Mouse (Mus musculus) heart, adult 2 months (tissue): ENCODE data around the gene Rftn2. TPM values are rescaled to one million over a fixed set of nuclear protein-coding genes. Genes with fewer than 3 reads are reported as not detected.
A peak's percentile ranks its signal among the peaks of the same experiment; 100 is the strongest.

ENCODE experiments used
- DNase-seq, 2 experiments: peaks; one replicate each; pipeline ENCODE4 v3.0.0; 2021
- H3K27ac ChIP-seq: fragments of 200-600 bp; 2 replicates; pipeline ENCODE4 v1.8.1; 2022
- H3K27me3 ChIP-seq: fragments of 200-500 bp; 2 replicates; pipeline ENCODE4 v1.6.1; 2012; ENCODE audit warnings: mild to moderate bottlenecking, low read length, inconsistent platforms, mixed read lengths; ENCODE audit not compliant: control insufficient read depth, insufficient read depth
- H3K36me3 ChIP-seq: fragments of 200-500 bp; 2 replicates; pipeline ENCODE4 v1.6.1; 2012; ENCODE audit warnings: low read length, inconsistent platforms; ENCODE audit not compliant: control insufficient read depth, insufficient read depth
- H3K4me1 ChIP-seq: fragments of 200-500 bp; 2 replicates; pipeline ENCODE4 v1.6.1; 2011; ENCODE audit warnings: low read length; ENCODE audit not compliant: control insufficient read depth, insufficient read depth
- H3K4me3 ChIP-seq: fragments of 200-600 bp; 2 replicates; pipeline ENCODE4 v1.8.1; 2022
- H3K79me2 ChIP-seq: fragments of 200-500 bp; replicated peaks from 2 replicates; pipeline ENCODE4 v1.6.1; 2012; ENCODE audit warnings: mild to moderate bottlenecking, inconsistent platforms, low read length, moderate library complexity, mixed read lengths; ENCODE audit not compliant: control insufficient read depth, insufficient read depth
- H3K9ac ChIP-seq: fragments of 200-500 bp; 2 replicates; pipeline ENCODE4 v1.6.1; 2012; ENCODE audit warnings: low read depth, mild to moderate bottlenecking, control low read depth, inconsistent platforms, low read length, mixed read lengths
- CTCF ChIP-seq: fragments of 200-600 bp; IDR thresholded peaks from 2 replicates; pipeline ENCODE4 v1.8.1; 2022; ENCODE audit warnings: antibody characterized with exemption, mild to moderate bottlenecking, moderate library complexity
- EP300 ChIP-seq: fragments of 200-500 bp; IDR thresholded peaks from 2 replicates; pipeline ENCODE4 v1.6.1; 2011; ENCODE audit warnings: low read depth, low read length, control low read depth; ENCODE audit not compliant: insufficient read depth
- POLR2A ChIP-seq: fragments of 200-500 bp; IDR thresholded peaks from 2 replicates; pipeline ENCODE4 v1.6.1; 2011; ENCODE audit warnings: mild to moderate bottlenecking, low read depth, low read length, control low read depth; ENCODE audit not compliant: insufficient read depth
- WGBS: fragments of 180-500 bp; shearing (Covaris S2); methylation state at CpG from one replicate; pipeline ENCODE4 v1.1.7; 2018; 5-methylcytosine and 5-hydroxymethylcytosine counted together
- intact Hi-C: fragments of 180-260 bp; cut with DNase I; formaldehyde crosslinking; loops from one replicate; pipeline ENCODE4 v1.15.1; 2025
- polyA plus RNA-seq: library from polyadenylated mRNA; depleted of rRNA; stranded (reverse); fragments of >200 nt; gene quantifications from 2 replicates; pipeline ENCODE4 v1.2.3, GENCODE M21; 2012
- total RNA-seq, 2 experiments: library from RNA; stranded (reverse); gene quantifications; 2 replicates each; pipeline ENCODE4 v1.2.3; 2021

Gene Rftn2
- total and polyA plus RNA-seq, 3 experiments: 2.7 to 12.8 (median 12.1) TPM

DNA sequence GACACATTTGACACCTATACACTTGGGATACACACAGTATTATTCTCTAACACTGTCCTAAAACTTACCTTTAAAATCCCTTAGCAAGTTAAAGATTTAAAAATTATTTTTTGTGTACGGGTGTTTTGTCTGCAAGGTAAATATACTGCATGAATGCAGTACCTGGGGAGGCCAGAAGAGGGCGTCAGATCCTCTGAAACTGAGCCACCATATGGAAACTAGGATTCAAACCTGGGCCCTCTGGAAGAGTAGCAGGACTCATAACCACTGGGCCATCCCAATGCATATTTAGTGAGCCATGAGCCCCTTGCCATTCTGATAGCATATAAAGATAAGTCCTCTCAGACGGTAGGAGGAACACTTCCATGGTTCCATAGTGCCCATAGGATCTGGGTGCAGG, 33.8 kb downstream of the Rftn2 start:
- Histone ChIP-seq H3K36me3 (no peaks in the 10 kb centered on the region), H3K9ac (no peak overlapping the region), H3K27me3 (no peaks in the 10 kb centered on the region), H3K27ac (no peak overlapping the region), H3K4me1 (peaks cover 3% of the 10 kb centered on the region; the same call in 1 of the 2 replicates), H3K4me3 (no peak overlapping the region), H3K79me2 (no peaks in the 10 kb centered on the region)
- TF ChIP-seq CTCF: peak; percentile 81
- TF ChIP-seq EP300: no peak
- peak in 1 of 2 experiments; percentile 35 for DNase-seq
- intact Hi-C loops: loop anchor here (2.0 kb wide), 1 partner anchor 190 kb away; no protein-coding TSS in a partner anchor
- 39% methylated on average over 3 of the region's 3 CpGs for WGBS

DNA sequence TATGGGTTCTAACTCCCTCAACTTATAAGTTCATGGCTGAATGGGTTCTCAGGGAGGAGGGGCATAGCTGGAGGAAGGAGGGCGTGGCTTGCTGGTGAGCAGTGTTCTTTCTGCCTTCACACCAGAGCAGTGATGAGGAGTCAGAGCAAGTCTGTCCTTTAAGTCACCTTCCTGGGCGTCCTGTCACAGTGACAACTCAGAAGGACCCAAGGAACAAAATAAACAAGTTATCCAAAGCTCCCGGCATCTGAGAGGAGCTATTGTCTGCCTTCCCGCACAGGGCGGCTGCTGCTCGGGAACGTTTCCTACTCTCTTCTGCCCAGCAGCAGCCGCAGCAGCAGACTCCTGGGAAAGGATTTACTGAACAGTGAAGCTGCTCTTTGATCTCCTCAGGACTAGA, 34.6 kb downstream of the Rftn2 start:
- WGBS: 24% methylated on average over 8 of the region's 8 CpGs

DNA sequence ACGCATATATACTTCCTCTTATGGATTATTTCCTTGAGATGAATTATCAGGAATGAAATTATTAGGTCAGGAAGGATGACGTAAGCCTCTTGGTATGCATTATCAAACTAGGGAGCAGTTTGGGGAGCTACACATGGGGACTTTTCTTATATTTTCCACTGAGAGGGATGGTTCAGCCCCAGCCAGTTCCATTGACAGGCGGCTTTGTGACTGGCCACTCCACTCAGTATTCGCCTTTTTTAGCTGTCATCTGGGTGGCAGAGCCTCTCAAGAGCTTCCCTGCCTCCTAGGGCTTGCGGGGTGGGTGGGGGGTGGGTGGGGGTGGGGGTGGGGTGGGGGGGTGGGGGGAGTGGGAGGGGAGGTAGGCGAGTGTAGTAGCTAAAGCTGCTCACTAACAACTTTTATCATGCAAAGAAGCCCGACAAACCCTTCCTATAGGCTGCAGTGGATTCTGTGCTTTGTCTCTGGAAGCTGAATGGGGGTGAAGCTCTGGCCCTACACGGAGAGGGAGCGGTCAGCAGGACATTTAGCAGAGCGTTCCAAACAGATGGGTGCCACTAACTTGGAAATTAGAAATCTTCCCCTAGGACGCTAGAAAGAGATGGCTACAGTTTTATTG, 39.9 kb downstream of the Rftn2 start:
- H3K36me3 ChIP-seq: no peaks in the 10 kb centered on the region
- no peak overlapping the region for H3K4me3 ChIP-seq
- TF ChIP-seq EP300 (no peak), CTCF (no peak), POLR2A (no peak)
- intact Hi-C loops: no loop called here
- WGBS: 41% methylated on average over 11 of the region's 11 CpGs
- no peak for DNase-seq
- no peak overlapping the region for H3K9ac ChIP-seq
- no peaks in the 10 kb centered on the region for H3K79me2 ChIP-seq
- no peaks in the 10 kb centered on the region for H3K27me3 ChIP-seq
- no peak overlapping the region for H3K27ac ChIP-seq
- no peaks in the 10 kb centered on the region for H3K4me1 ChIP-seq

More for the DNA sequence above, 34.6 kb downstream of the Rftn2 start:
- no peak overlapping the region for H3K27ac ChIP-seq
- no peak overlapping the region for H3K9ac ChIP-seq
- no peak for DNase-seq
- no peaks in the 10 kb centered on the region for H3K36me3 ChIP-seq
- H3K4me1 ChIP-seq: peaks cover 3% of the 10 kb centered on the region; the same call in 1 of the 2 replicates
- no peak overlapping the region for H3K4me3 ChIP-seq
- no peak for TF ChIP-seq POLR2A
- no peak for TF ChIP-seq CTCF
- no peak for TF ChIP-seq EP300
- intact Hi-C loops: loop anchor here (2.0 kb wide), 1 partner anchor 191 kb away; no protein-coding TSS in a partner anchor
- H3K27me3 ChIP-seq: no peaks in the 10 kb centered on the region
- H3K79me2 ChIP-seq: no peaks in the 10 kb centered on the region

DNA sequence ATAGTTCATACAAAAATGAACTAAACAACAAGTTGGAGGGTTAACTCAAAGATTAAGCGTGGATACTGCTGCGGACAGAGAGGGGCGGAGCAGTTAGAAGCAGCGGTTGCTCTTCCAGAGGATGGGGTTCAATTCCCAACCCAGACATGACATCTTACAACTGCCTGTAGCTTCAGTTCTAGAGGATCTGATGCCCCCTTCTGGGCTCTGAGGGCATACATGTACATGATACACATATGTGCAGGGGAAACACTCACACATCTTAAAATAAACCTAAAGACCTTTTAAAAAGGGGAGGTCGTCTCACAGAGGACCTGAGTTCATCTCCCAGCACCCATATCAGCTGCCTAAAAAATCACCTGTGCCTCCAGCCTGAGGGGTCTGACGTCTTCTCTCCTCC, 40.9 kb downstream of the Rftn2 start:
- Histone ChIP-seq H3K27ac (no peak overlapping the region), H3K36me3 (no peaks in the 10 kb centered on the region), H3K9ac (no peak overlapping the region), H3K79me2 (no peaks in the 10 kb centered on the region), H3K4me1 (no peaks in the 10 kb centered on the region), H3K27me3 (no peaks in the 10 kb centered on the region), H3K4me3 (no peak overlapping the region)
- TF ChIP-seq CTCF: peak; percentile 50
- TF ChIP-seq EP300: no peak
- no peak for TF ChIP-seq POLR2A
- WGBS: 87% methylated on average over 6 of the region's 6 CpGs
- intact Hi-C loops: no loop called here
- DNase-seq: no peak

DNA sequence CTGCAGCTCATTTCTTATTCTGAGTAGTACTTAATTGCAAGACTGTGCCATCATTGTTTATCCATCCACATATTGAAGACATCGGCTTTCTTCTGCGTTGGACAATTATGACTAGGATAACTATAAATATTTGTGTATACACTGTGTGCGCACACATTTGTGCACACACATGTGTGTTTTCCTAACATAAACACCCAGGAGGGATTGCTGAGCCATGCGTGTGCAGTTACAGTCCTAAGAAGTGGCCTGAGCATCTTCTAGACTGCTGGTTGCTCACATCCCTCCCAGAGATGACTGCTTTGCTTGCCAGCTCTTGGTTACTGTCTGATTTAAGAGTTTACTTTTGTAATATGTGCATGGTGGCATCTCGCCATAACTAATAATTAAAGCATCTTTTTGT, 44.2 kb downstream of the Rftn2 start:
- no peaks in the 10 kb centered on the region for H3K4me1 ChIP-seq
- H3K9ac ChIP-seq: no peak overlapping the region
- no peaks in the 10 kb centered on the region for H3K36me3 ChIP-seq
- intact Hi-C loops: no loop called here
- no peaks in the 10 kb centered on the region for H3K27me3 ChIP-seq
- no peaks in the 10 kb centered on the region for H3K79me2 ChIP-seq
- no peak overlapping the region for H3K27ac ChIP-seq
- no peak overlapping the region for H3K4me3 ChIP-seq
- WGBS: 94% methylated on average over 5 of the region's 5 CpGs
- DNase-seq: no peak
- TF ChIP-seq POLR2A: no peak
- no peak for TF ChIP-seq EP300
- no peak for TF ChIP-seq CTCF

DNA sequence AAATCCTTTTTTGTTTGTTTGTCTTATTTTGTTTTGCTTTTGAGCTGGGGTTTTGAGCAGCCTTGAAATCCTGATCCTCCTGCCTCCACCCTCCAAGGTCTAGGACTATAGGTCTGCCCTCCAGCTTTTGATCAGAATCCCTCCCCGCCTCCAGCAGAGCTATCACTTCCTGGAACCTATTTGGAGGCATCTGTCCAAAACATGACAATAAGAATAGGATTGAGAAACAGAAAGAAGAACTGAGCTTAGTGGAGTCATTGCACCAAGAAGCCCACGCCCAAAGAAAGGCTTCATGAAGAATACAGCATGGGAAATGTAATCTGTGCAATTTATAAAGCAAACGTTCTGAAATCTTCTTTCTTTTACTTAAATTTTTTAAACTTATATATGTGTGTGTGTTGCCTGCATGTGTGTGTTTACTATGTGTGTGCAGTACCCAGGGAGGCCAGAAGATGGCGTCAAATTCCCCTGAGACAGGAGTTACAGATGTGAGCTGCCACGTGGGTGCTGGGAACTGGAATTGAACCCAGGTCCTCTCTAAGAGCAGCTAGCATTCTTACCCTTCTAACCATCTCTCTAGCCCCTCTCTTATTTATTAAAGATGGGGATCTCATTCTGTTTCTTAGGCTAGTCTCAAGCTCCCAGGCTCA, 46.5 kb downstream of the Rftn2 start:
- Histone ChIP-seq H3K9ac (no peak overlapping the region), H3K27me3 (no peaks in the 10 kb centered on the region), H3K4me3 (no peak overlapping the region), H3K79me2 (no peaks in the 10 kb centered on the region), H3K36me3 (no peaks in the 10 kb centered on the region), H3K4me1 (no peaks in the 10 kb centered on the region), H3K27ac (no peak overlapping the region)
- WGBS: 80% methylated on average over 5 of the region's 5 CpGs
- no peak for DNase-seq
- no peak for TF ChIP-seq EP300
- TF ChIP-seq CTCF: peak; percentile 46
- intact Hi-C loops: no loop called here
